Mouse (Mus musculus) intestine, postnatal 0 days (tissue): Measurements from ENCODE around the gene Abhd17a. TPM values are rescaled to one million over a fixed set of nuclear protein-coding genes. Genes with fewer than 3 reads are reported as not detected.
"Not testable (repeated sequence)": the region's sequence is repeated elsewhere in the genome, so short reads cannot be mapped to it uniquely, and the experiment has no call there.

ENCODE experiments used
- ATAC-seq: fragments of 200-750 bp; cut with Nextera tagmentation; 2 replicates; pipeline ENCODE4 v1.8.0; 2017; ENCODE audit warnings: mild to moderate bottlenecking, moderate TSS enrichment, moderate library complexity
- H3K27ac ChIP-seq: fragments of 300-500 bp; sonication (generic); 2 replicates; pipeline ENCODE4 v1.5.1; 2014; ENCODE audit warnings: mild to moderate bottlenecking, low read depth, low read length, moderate library complexity
- H3K27me3 ChIP-seq: fragments of 300-500 bp; sonication (generic); replicated peaks from 2 replicates; pipeline ENCODE4 v1.6.1; 2014; ENCODE audit warnings: low read length, mixed read lengths; ENCODE audit not compliant: control insufficient read depth, insufficient read depth
- H3K36me3 ChIP-seq: fragments of 300-500 bp; sonication (generic); 2 replicates; pipeline ENCODE4 v1.6.1; 2014; ENCODE audit warnings: mild to moderate bottlenecking, moderate library complexity; ENCODE audit not compliant: control insufficient read depth, insufficient read depth
- H3K4me1 ChIP-seq: fragments of 300-500 bp; sonication (generic); replicated peaks from 2 replicates; pipeline ENCODE4 v1.6.1; 2014; ENCODE audit warnings: antibody characterized with exemption, low read length, mixed read lengths; ENCODE audit not compliant: control insufficient read depth, insufficient read depth
- H3K4me2 ChIP-seq: fragments of 300-500 bp; sonication (generic); replicated peaks from 2 replicates; pipeline ENCODE4 v1.6.1; 2014; ENCODE audit warnings: low read depth, mild to moderate bottlenecking, moderate library complexity
- H3K4me3 ChIP-seq: fragments of 300-500 bp; sonication (generic); 2 replicates; pipeline ENCODE4 v1.5.1; 2014; ENCODE audit warnings: low read depth, low read length
- H3K9ac ChIP-seq: fragments of 300-500 bp; sonication (generic); 2 replicates; pipeline ENCODE4 v1.6.1; 2014; ENCODE audit warnings: mild to moderate bottlenecking, low read depth, low read length
- H3K9me3 ChIP-seq: fragments of 300-500 bp; sonication (generic); 2 replicates; pipeline ENCODE4 v1.6.1; 2016; ENCODE audit warnings: mixed run types; ENCODE audit not compliant: control insufficient read depth
- CTCF ChIP-seq: sonication (generic); IDR thresholded peaks from 2 replicates; pipeline ENCODE4 v1.5.1; 2016; ENCODE audit warnings: low read depth, mild to moderate bottlenecking, control low read depth, antibody characterized with exemption, moderate library complexity
- WGBS: fragments of 180-500 bp; shearing (Covaris S2); extraction: QIAGEN DNeasy Blood & Tissue Kit; methylation state at CpG from one replicate; pipeline ENCODE4 v1.1.7; 2014; 5-methylcytosine and 5-hydroxymethylcytosine counted together
- polyA plus RNA-seq: library from polyadenylated mRNA; unstranded; fragments of >200 nt; fragmentation: Nextera tagmentation; extraction: Ambion mirVana; gene quantifications from 2 replicates; pipeline ENCODE4 v1.2.1, GENCODE M21; 2015

Gene Abhd17a
- polyA plus RNA-seq, 1 experiment from 2014 or later, result 116 TPM

DNA sequence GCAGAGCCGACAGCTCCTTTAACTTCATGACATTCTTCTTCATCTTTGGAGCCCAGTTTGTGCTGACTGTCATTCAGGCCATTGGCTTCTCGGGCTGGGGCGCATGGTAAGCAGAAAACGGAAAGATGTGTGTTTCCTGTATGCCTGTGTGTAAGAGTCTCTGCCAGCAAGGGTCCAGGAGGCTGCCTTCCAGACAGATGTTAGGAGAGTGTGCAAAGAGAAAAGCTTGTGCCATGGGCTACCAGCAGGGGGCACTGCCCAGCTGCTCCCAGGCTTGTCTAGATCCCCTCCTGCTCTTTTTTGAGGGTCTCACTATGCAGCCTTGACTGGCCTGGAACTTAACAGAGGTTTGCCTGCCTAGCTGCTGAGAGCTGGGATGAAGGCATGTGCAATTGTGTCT is 20.9 kb upstream of the Abhd17a start:
- Histone ChIP-seq H3K4me1 (no peaks in the 10 kb centered on the region), H3K36me3 (peaks cover 71% of the 10 kb centered on the region)

DNA sequence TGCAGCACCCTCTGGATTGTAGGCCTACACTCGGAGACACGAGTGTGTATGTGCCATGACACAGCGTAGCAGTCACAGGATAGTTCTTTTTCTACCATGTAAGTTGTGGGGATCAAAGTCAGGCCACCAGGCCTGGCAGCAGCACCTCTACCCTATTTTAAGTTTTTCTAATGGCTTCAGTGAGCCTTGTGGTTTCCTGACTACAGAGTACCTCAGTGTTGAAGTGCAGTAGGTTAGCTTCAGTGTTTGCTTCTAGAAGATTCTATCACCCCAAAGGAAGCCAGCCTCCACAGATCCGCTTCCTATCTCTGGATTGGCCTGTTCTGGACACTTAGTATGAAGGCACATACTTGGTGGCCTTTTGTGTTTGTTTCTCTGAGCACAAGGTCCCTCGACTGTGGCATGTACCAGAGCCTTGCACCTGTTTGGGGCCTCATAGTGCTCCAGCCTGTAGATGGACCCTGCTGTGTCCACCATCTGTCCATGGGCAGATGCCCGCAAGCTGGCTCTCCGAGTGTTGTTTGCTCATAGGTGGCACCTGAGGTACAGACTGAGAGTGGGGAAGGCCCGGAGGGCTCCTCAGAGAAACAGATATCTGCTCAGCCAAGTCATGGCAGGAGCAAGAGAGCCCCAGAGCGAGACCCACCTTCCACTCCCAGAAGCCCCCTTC is 20.1 kb upstream of the Abhd17a start:
- Histone ChIP-seq H3K36me3 (peaks cover 67% of the 10 kb centered on the region), H3K9me3 (no peaks in the 10 kb centered on the region), H3K9ac (no peak overlapping the region), H3K4me1 (no peaks in the 10 kb centered on the region), H3K4me3 (no peak overlapping the region), H3K27me3 (no peaks in the 10 kb centered on the region), H3K4me2 (no peak overlapping the region), H3K27ac (no peak overlapping the region)
- 90% methylated on average over 9 of the region's 9 CpGs for WGBS
- ATAC-seq, result no peak
- TF ChIP-seq CTCF, result no peak

More for the DNA sequence above, 20.9 kb upstream of the Abhd17a start:
- Histone ChIP-seq H3K27me3 (no peaks in the 10 kb centered on the region), H3K9me3 (no peaks in the 10 kb centered on the region), H3K4me2 (no peak overlapping the region), H3K4me3 (no peak overlapping the region), H3K9ac (no peak overlapping the region), H3K27ac (no peak overlapping the region)
- TF ChIP-seq CTCF, result peak; percentile 86
- no peak for ATAC-seq
- WGBS, result 82% methylated on average over 4 of the region's 4 CpGs

DNA sequence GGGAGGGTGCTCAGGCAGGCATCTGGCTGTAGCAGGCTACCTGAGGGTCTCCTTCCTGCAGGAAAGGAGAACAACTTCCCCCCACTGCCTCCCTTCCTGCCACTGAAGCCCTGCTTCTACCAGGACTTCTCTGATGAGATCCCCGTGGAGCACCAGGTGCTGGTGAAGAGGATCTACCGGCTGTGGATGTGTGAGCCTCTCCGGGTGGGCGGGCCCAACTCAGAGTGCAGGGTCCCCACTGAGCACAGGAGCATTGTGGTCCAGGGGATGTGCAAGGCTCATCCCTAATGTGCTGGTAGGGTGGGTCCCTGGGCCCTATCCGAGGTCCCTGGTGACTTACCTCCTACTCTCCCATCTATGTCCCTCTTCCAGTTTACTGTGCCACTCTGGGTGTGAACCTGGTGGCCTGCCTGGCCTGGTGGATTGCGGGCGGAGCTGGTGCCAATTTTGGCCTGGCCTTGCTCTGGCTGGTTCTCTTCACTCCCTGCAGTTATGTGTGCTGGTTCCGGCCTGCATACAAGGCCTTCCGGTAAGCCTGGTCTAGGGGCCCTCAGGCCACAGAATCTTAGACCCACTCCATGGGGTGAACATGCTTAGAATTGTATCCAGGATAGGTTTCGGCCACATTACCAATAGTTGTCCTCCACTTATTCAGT is 19.3 kb upstream of the Abhd17a start:
- Histone ChIP-seq H3K27ac (no peak overlapping the region), H3K36me3 (peaks cover 59% of the 10 kb centered on the region), H3K27me3 (no peaks in the 10 kb centered on the region), H3K4me2 (no peak overlapping the region), H3K9me3 (no peaks in the 10 kb centered on the region), H3K9ac (no peak overlapping the region), H3K4me1 (no peaks in the 10 kb centered on the region), H3K4me3 (no peak overlapping the region)
- no peak for TF ChIP-seq CTCF
- WGBS, result 87% methylated on average over 10 of the region's 10 CpGs
- ATAC-seq, result no peak

DNA sequence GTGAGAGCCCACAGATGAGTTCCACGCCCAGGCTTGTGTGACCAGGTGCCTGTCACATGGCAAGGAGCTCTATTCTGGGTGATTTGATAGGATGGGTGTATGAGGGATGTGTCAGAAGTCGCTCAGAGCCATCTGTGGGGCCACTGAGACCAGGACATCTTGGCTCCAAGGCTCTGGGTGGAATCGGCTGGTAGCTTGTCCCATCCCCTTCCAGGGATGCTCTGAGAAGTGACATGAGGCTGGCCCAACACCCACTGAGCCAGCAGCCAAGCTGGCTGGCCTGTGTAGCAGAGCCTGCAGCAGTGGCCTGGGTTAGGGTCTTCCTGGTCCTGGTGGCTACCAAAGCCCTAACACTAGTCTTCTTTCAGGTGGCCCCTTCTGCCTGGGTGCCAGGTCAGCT is 18.3 kb upstream of the Abhd17a start:
- peaks cover 49% of the 10 kb centered on the region for H3K36me3 ChIP-seq
- no peak overlapping the region for H3K4me3 ChIP-seq
- no peak overlapping the region for H3K4me2 ChIP-seq
- no peaks in the 10 kb centered on the region; the same call in 1 of the 2 replicates for H3K4me1 ChIP-seq
- 0 out of 2 replicates have a peak overlapping the region, but pooled peaks have one; percentile 3 for H3K9ac ChIP-seq
- no peaks in the 10 kb centered on the region for H3K9me3 ChIP-seq
- no peak for TF ChIP-seq CTCF
- 82% methylated on average over 3 of the region's 3 CpGs for WGBS
- H3K27ac ChIP-seq, result no peak overlapping the region
- ATAC-seq, result no peak
- H3K27me3 ChIP-seq, result no peaks in the 10 kb centered on the region

GRCm38 (mm10) chr10:80606737-80607350 is 16.7 kb upstream of the Abhd17a start:
- H3K36me3 ChIP-seq, result peaks cover 39% of the 10 kb centered on the region
- WGBS, result 93% methylated on average over 32 of the region's 34 CpGs

GRCm38 (mm10) chr10:80606306-80606705 is 16.2 kb upstream of the Abhd17a start:
- H3K4me3 ChIP-seq, result no peak overlapping the region
- 45% methylated on average over 23 of the region's 23 CpGs for WGBS
- peak overlapping the region; percentile 47 for H3K4me2 ChIP-seq
- H3K9me3 ChIP-seq, result no peaks in the 10 kb centered on the region
- peak overlapping the region; percentile 60 for H3K27ac ChIP-seq
- no peaks in the 10 kb centered on the region; the same call in 1 of the 2 replicates for H3K4me1 ChIP-seq
- no peak overlapping the region for H3K9ac ChIP-seq
- no peak for TF ChIP-seq CTCF
- H3K36me3 ChIP-seq, result peaks cover 35% of the 10 kb centered on the region
- no peaks in the 10 kb centered on the region for H3K27me3 ChIP-seq
- peak; percentile 64 for ATAC-seq

More at GRCm38 (mm10) chr10:80606737-80607350, 16.7 kb upstream of the Abhd17a start:
- peak overlapping the region; percentile 60 for H3K27ac ChIP-seq
- no peak for TF ChIP-seq CTCF
- H3K27me3 ChIP-seq, result no peaks in the 10 kb centered on the region
- peak overlapping the region; percentile 47 for H3K4me2 ChIP-seq
- no peak overlapping the region for H3K4me3 ChIP-seq
- no peak overlapping the region for H3K9ac ChIP-seq
- no peaks in the 10 kb centered on the region for H3K9me3 ChIP-seq
- H3K4me1 ChIP-seq, result no peaks in the 10 kb centered on the region; the same call in 1 of the 2 replicates
- ATAC-seq, result no peak

GRCm38 (mm10) chr10:80605721-80606120 is 15.6 kb upstream of the Abhd17a start, which contains the start of gene Gm49322:
Gene Gm49322, plus strand, starts transcription at chr10:80606021.
- not testable (repeated sequence) for H3K9me3 ChIP-seq, H3K27me3 ChIP-seq, ATAC-seq, H3K9ac ChIP-seq, H3K4me3 ChIP-seq, H3K4me1 ChIP-seq
- Histone ChIP-seq H3K36me3 (peaks cover 29% of the 10 kb centered on the region), H3K4me2 (peak within 1 kb of the TSS; percentile 47), H3K27ac (peak within 1 kb of the TSS; percentile 82)
- 72% methylated on average over 4 of the region's 4 CpGs for WGBS
